Mouse (Mus musculus): Measurements from ENCODE around the gene Wdr75.

Wdr75 gene

GRCm38 (mm10) chr1:45868050-45868449 is 73.1 kb downstream of the Wdr75 start:
- no peak for TF ChIP-seq GATA4 (IDR thresholded peaks at IDR 0.05; ENCODE audit: insufficient replicate concordance, low read length)

GRCm38 (mm10) chr1:45868479-45869137 is 73.6 kb downstream of the Wdr75 start:
- no peak for TF ChIP-seq GATA4 (IDR thresholded peaks at IDR 0.05; ENCODE audit: insufficient replicate concordance, low read length)

Data from liver, adult (tissue).